Mouse (Mus musculus) CH12.LX (cell line): ENCODE data around the gene Slc4a2. TPM values are rescaled to one million over a fixed set of nuclear protein-coding genes. Genes with fewer than 3 reads are reported as not detected.

Experiments used
- DNase-seq: peaks from one replicate; pipeline ENCODE4 v3.0.0-alpha.2; 2013; ENCODE audit errors: extremely low read depth
- H3K27ac ChIP-seq: 2 replicates; pipeline ENCODE4 v1.5.1; 2012; ENCODE audit warnings: low read depth, mild to moderate bottlenecking, control low read depth, moderate library complexity; ENCODE audit not compliant: insufficient read depth
- H3K27me3 ChIP-seq: replicated peaks from 2 replicates; pipeline ENCODE3; 2012; ENCODE audit warnings: inconsistent platforms
- H3K36me3 ChIP-seq, 2 experiments: replicated peaks in 1 of 2; 2 replicates each; pipeline versions ENCODE3 to v1.6.1; 2012; ENCODE audit warnings: inconsistent platforms in 1 of 2, low read length in 1 of 2, mild to moderate bottlenecking in 1 of 2, mixed read lengths in 1 of 2, moderate library complexity in 1 of 2; ENCODE audit not compliant: control insufficient read depth in 1 of 2, insufficient read depth in 1 of 2
- H3K4me1 ChIP-seq, 2 experiments: 2 replicates each; pipeline ENCODE4 v1.6.1; 2012; ENCODE audit warnings: inconsistent platforms in 1 of 2, moderate library complexity in 1 of 2; ENCODE audit not compliant: insufficient read depth in 2 of 2, control insufficient read depth in 1 of 2
- H3K4me2 ChIP-seq: 2 replicates; pipeline ENCODE4 v1.6.1; 2012; ENCODE audit warnings: low read depth, mild to moderate bottlenecking, control low read depth; ENCODE audit not compliant: poor library complexity, insufficient read depth, severe bottlenecking
- H3K4me3 ChIP-seq, 3 experiments: fragments of 150-350 bp in 1 of 3; sonication (generic) in 1 of 3; replicated peaks in 1 of 3; 2 replicates each; pipeline versions ENCODE3 to v1.5.1; 2011 to 2012; ENCODE audit warnings: low read depth in 2 of 3, low read length in 2 of 3, mild to moderate bottlenecking in 2 of 3, moderate library complexity in 2 of 3, control low read depth in 1 of 3, improper control_type of control experiment in 1 of 3, inconsistent platforms in 1 of 3, mixed read lengths in 1 of 3; ENCODE audit not compliant: poor library complexity in 1 of 3
- H3K79me2 ChIP-seq: replicated peaks from 2 replicates; pipeline ENCODE4 v1.6.1; 2012; ENCODE audit warnings: mild to moderate bottlenecking, moderate library complexity; ENCODE audit not compliant: control insufficient read depth, poor library complexity, insufficient read depth, severe bottlenecking; ENCODE audit errors: extremely low read depth
- H3K9ac ChIP-seq: 2 replicates; pipeline ENCODE4 v1.6.1; 2012; ENCODE audit warnings: low read depth, mild to moderate bottlenecking, control low read depth, moderate library complexity; ENCODE audit not compliant: insufficient read depth
- H3K9me3 ChIP-seq: replicated peaks from 2 replicates; pipeline ENCODE3; 2012; ENCODE audit warnings: low read length, inconsistent platforms, mixed read lengths
- CHD1 ChIP-seq: IDR thresholded peaks from 2 replicates; pipeline ENCODE4 v1.6.1; 2012; ENCODE audit warnings: low read depth, low read length, improper control_type of control experiment, inconsistent platforms
- CHD2 ChIP-seq: IDR thresholded peaks from 2 replicates; pipeline ENCODE4 v1.6.1; 2011; ENCODE audit warnings: low read length, improper control_type of control experiment
- CTCF ChIP-seq, 2 experiments: IDR thresholded peaks in 1 of 2; conservative IDR thresholded peaks in 1 of 2; 2 replicates each; pipeline ENCODE4 v1.5.1; 2011 to 2012; ENCODE audit warnings: low read depth in 2 of 2, low read length in 2 of 2, improper control_type of control experiment in 1 of 2, inconsistent platforms in 1 of 2, mild to moderate bottlenecking in 1 of 2, moderate library complexity in 1 of 2
- ETS1 ChIP-seq: conservative IDR thresholded peaks from 2 replicates; pipeline ENCODE4 v1.6.1; 2012; ENCODE audit warnings: low read depth, mild to moderate bottlenecking, inconsistent platforms, low read length, improper control_type of control experiment, moderate library complexity
- GABPA ChIP-seq: IDR thresholded peaks from 2 replicates; pipeline ENCODE4 v1.6.1; 2012; ENCODE audit warnings: low read depth, low read length, improper control_type of control experiment, inconsistent platforms; ENCODE audit not compliant: insufficient replicate concordance
- IRF4 ChIP-seq: IDR thresholded peaks from 2 replicates; pipeline ENCODE4 v1.6.1; 2014; ENCODE audit warnings: low read depth, mild to moderate bottlenecking, inconsistent platforms, low read length, improper control_type of control experiment
- JUN ChIP-seq: IDR thresholded peaks from 2 replicates; pipeline ENCODE4 v1.6.1; 2011; ENCODE audit warnings: low read depth, mild to moderate bottlenecking, low read length, improper control_type of control experiment, moderate library complexity; ENCODE audit not compliant: insufficient read depth
- KAT2A ChIP-seq: IDR thresholded peaks from 2 replicates; pipeline ENCODE4 v1.6.1; 2012; ENCODE audit warnings: low read length, improper control_type of control experiment, inconsistent platforms; ENCODE audit not compliant: insufficient replicate concordance
- MEF2A ChIP-seq: IDR thresholded peaks from 2 replicates; pipeline ENCODE4 v1.6.1; 2014; ENCODE audit warnings: low read depth, mild to moderate bottlenecking, inconsistent platforms, low read length, improper control_type of control experiment, borderline replicate concordance
- MXI1 ChIP-seq: IDR thresholded peaks from 2 replicates; pipeline ENCODE4 v1.6.1; 2011; ENCODE audit warnings: mild to moderate bottlenecking, low read depth, low read length, improper control_type of control experiment
- MYC ChIP-seq: IDR thresholded peaks from 2 replicates; pipeline ENCODE4 v1.6.1; 2011; ENCODE audit warnings: low read depth, mild to moderate bottlenecking, improper control_type of control experiment, low read length
- NRF1 ChIP-seq: IDR thresholded peaks from 2 replicates; pipeline ENCODE4 v1.6.1; 2014; ENCODE audit warnings: low read depth, mild to moderate bottlenecking, inconsistent platforms, low read length, improper control_type of control experiment, moderate library complexity
- PAX5 ChIP-seq: IDR thresholded peaks from 2 replicates; pipeline ENCODE4 v1.6.1; 2012; ENCODE audit warnings: low read length, inconsistent platforms, mixed read lengths
- RAD21 ChIP-seq: IDR thresholded peaks from 2 replicates; pipeline ENCODE4 v1.6.1; 2011; ENCODE audit warnings: low read depth, mild to moderate bottlenecking, low read length, improper control_type of control experiment, moderate library complexity
- RCOR1 ChIP-seq: conservative IDR thresholded peaks from 2 replicates; pipeline ENCODE4 v1.6.1; 2012; ENCODE audit warnings: low read depth, mild to moderate bottlenecking, inconsistent platforms, low read length, improper control_type of control experiment
- TBP ChIP-seq: conservative IDR thresholded peaks from 2 replicates; pipeline ENCODE4 v1.6.1; 2011; ENCODE audit warnings: low read depth, low read length, improper control_type of control experiment
- UBTF ChIP-seq: IDR thresholded peaks from 2 replicates; pipeline ENCODE4 v1.6.1; 2012; ENCODE audit warnings: low read depth, mild to moderate bottlenecking, inconsistent platforms, low read length, improper control_type of control experiment, moderate library complexity
- USF1 ChIP-seq: IDR thresholded peaks from 2 replicates; pipeline ENCODE4 v1.6.1; 2014; ENCODE audit warnings: low read depth, mild to moderate bottlenecking, inconsistent platforms, low read length, improper control_type of control experiment
- USF2 ChIP-seq: conservative IDR thresholded peaks from 2 replicates; pipeline ENCODE4 v1.6.1; 2011; ENCODE audit warnings: low read depth, low read length, improper control_type of control experiment
- ZC3H11A ChIP-seq: IDR thresholded peaks from 2 replicates; pipeline ENCODE4 v1.6.1; 2012; ENCODE audit warnings: low read depth, mild to moderate bottlenecking, inconsistent platforms, low read length, improper control_type of control experiment
- ZKSCAN1 ChIP-seq: IDR thresholded peaks from 2 replicates; pipeline ENCODE4 v1.6.1; 2012; ENCODE audit warnings: low read depth, inconsistent platforms, low read length, improper control_type of control experiment, borderline replicate concordance
- ZMIZ1 ChIP-seq: IDR thresholded peaks from 2 replicates; pipeline ENCODE4 v1.6.1; 2012; ENCODE audit warnings: low read depth, mild to moderate bottlenecking, inconsistent platforms, low read length, improper control_type of control experiment
- ZNF384 ChIP-seq: IDR thresholded peaks from 2 replicates; pipeline ENCODE4 v1.6.1; 2012; ENCODE audit warnings: low read depth, low read length, improper control_type of control experiment, inconsistent platforms
- dilution Hi-C: fragments of 300-500 bp; cut with MboI; formaldehyde crosslinking; loops from 2 replicates; pipeline ENCODE4 v1.14.3; 2020; ENCODE audit warnings: low sequenced_read_pairs; ENCODE audit not compliant: extremely low pct_unique_long_range_greater_than_20kb, extremely low pct_ligation_motif_present
- in situ Hi-C: fragments of 300-500 bp; cut with MboI; formaldehyde crosslinking; loops from 3 replicates; pipeline ENCODE4 v1.14.3; 2019; ENCODE audit warnings: low sequenced_read_pairs, low pct_ligation_motif_present, low pct_unique_long_range_greater_than_20kb, mixed read lengths
- polyA plus RNA-seq: library from polyadenylated mRNA; unstranded; fragments of >175 nt; gene quantifications from 2 replicates; pipeline ENCODE4 v1.2.1, GENCODE M21; 2012; ENCODE audit warnings: low read depth; ENCODE audit not compliant: insufficient read length
- total RNA-seq, 2 experiments: library from RNA; depleted of rRNA; stranded (reverse); fragments of 300-350 nt in 1 of 2; fragments of >200 nt in 1 of 2; gene quantifications; 2 replicates each; pipeline ENCODE4 v1.2.3; 2012 to 2014

Gene Slc4a2
- total and polyA plus RNA-seq, 3 experiments = 12.9 to 27.2 (median 18.6) TPM

DNA sequence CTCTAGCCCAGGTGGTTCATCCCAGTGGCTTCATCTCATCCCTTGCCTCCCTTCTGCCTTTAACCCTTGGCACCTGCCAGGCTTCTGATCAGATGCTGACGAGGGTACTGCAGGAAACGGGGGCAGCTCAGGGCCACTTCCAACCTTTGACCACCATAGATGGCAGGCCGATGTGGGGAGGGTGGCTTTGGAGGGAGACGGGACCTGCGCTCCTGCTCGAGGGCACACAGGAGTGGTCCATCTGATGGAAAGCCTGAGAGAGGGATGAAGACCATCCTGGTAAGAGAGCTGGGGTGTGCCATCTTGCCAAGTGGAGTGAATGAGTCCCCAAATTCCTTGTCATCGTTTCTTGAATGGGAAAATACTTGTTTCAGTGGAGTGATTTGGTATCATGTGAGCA, 19.6 kb downstream of the Slc4a2 start:
- dilution Hi-C loops = no loop called here
- peaks cover 24 to 40% of the 10 kb centered on the region in 2 experiments for H3K4me1 ChIP-seq
- H3K27ac ChIP-seq = no peak overlapping the region
- no peak overlapping the region for H3K9ac ChIP-seq
- no peak for DNase-seq
- in situ Hi-C loops = no loop called here
- H3K36me3 ChIP-seq = peaks cover 43 to 58% of the 10 kb centered on the region in 2 experiments
- H3K27me3 ChIP-seq = peaks cover 5% of the 10 kb centered on the region
- no peak for TF ChIP-seq MYC
- TF ChIP-seq UBTF = no peak
- TF ChIP-seq CHD1 = no peak
- TF ChIP-seq ZC3H11A = no peak
- no peak for TF ChIP-seq ETS1
- no peak for TF ChIP-seq MEF2A
- TF ChIP-seq IRF4 = no peak
- TF ChIP-seq USF2 = no peak
- H3K79me2 ChIP-seq = peaks cover 9% of the 10 kb centered on the region
- H3K4me3 ChIP-seq = no peak overlapping the region
- H3K9me3 ChIP-seq = no peaks in the 10 kb centered on the region
- no peak overlapping the region for H3K4me2 ChIP-seq

GRCm38 (mm10) chr5:24443927-24444326, 20.3 kb downstream of the Slc4a2 start:
- H3K9me3 ChIP-seq = no peaks in the 10 kb centered on the region
- peak overlapping the region; percentile 78 to 93 (median 83) for H3K4me3 ChIP-seq
- in situ Hi-C loops = no loop called here
- TF ChIP-seq UBTF = no peak
- TF ChIP-seq TBP = no peak
- TF ChIP-seq JUN = no peak
- no peak for TF ChIP-seq CHD2
- no peak for TF ChIP-seq GABPA
- TF ChIP-seq, all 38 proteins: peak for 0
- H3K9ac ChIP-seq = peak overlapping the region; percentile 64
- no peak for DNase-seq
- peak overlapping the region; percentile 69 for H3K4me2 ChIP-seq
- no peak overlapping the region for H3K27ac ChIP-seq
- peaks cover 9% of the 10 kb centered on the region for H3K79me2 ChIP-seq
- dilution Hi-C loops = no loop called here
- H3K4me1 ChIP-seq = peaks cover 24 to 40% of the 10 kb centered on the region in 2 experiments
- H3K36me3 ChIP-seq = peaks cover 38 to 51% of the 10 kb centered on the region in 2 experiments
- H3K27me3 ChIP-seq = peaks cover 11% of the 10 kb centered on the region

DNA sequence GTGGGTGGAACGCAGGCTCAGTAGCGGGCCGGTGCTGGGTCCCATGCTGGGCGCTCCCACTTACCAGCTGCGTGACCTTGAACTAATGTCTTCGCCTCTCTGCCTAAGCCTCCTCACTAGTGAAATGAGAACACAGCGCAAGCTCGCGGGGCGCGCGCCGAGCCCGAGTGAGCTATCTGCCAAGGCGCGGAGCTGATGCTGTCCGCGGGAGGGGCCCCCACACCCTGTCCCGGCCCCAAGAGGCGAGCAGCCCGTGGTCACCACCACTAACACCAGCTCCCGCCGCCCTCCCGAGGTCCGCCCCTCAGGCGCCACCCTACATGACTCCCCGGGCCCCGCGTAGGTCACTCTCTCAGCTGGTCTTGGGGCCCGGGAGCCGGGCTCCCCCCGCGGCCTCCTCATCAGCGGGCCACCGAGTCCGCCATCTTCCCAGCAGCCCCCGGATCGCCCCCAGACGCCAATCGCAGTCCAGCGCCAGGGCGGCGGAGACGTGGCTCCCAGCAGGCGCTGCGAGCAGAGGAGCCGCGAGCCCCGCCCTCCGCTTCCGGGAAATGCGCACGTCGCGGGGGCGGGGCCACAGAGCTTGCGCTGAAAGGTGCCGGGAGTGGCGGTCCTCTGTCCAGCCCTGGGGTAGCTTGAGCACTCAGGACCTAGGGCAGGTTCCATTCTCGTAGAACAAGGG, 21.2 kb downstream of the Slc4a2 start, which contains the start of gene Fastk:
Gene Fastk, minus strand, starts transcription at position 542 of the 682 bp plus-strand sequence.
- Histone ChIP-seq H3K9me3 (no peaks in the 10 kb centered on the region), H3K4me3 (peak within 1 kb of the TSS; percentile 78 to 93 (median 83)), H3K27ac (peak within 1 kb of the TSS; percentile 24), H3K9ac (peak within 1 kb of the TSS; percentile 64), H3K4me1 (peaks cover 24 to 40% of the 10 kb centered on the region in 2 experiments), H3K27me3 (peaks cover 18% of the 10 kb centered on the region), H3K79me2 (peaks cover 9% of the 10 kb centered on the region), H3K36me3 (peaks cover 29 to 41% of the 10 kb centered on the region in 2 experiments), H3K4me2 (peak within 1 kb of the TSS; percentile 72)
- DNase-seq = peak; percentile 89
- in situ Hi-C loops = no loop called here
- dilution Hi-C loops = no loop called here
- TF ChIP-seq MEF2A = peak; percentile 44; the same call in 1 of the 2 replicates
- TF ChIP-seq USF1 = no peak
- peak; percentile 80; the same call in 1 of the 2 replicates for TF ChIP-seq ZMIZ1
- TF ChIP-seq RAD21 = no peak
- no peak for TF ChIP-seq CTCF (conservative IDR thresholded peaks at IDR 0.05 in 1 of 2, IDR thresholded peaks at IDR 0.05 in 1 of 2; ENCODE audit: low read depth in 2 of 2, low read length in 2 of 2)
- no peak; the same call in 1 of the 2 replicates for TF ChIP-seq GABPA
- TF ChIP-seq ZNF384 = no peak
- TF ChIP-seq MXI1 = peak; percentile 71
- TF ChIP-seq RCOR1 = no peak
- no peak for TF ChIP-seq ZKSCAN1
- no peak for TF ChIP-seq MYC
- no peak for TF ChIP-seq USF2
- TF ChIP-seq PAX5 = no peak
- TF ChIP-seq ETS1 = no peak; the same call in 1 of the 2 replicates
- peak; percentile 73 for TF ChIP-seq NRF1
- TF ChIP-seq KAT2A = peak; percentile 75; the same call in 1 of the 2 replicates
